Mouse (Mus musculus) cerebellum, adult 2 months (tissue): ENCODE data around the gene Lztfl1.

Experiments used
- CTCF ChIP-seq: fragments of 200-500 bp; IDR thresholded peaks from 2 replicates; pipeline ENCODE4 v1.5.1; 2011; ENCODE audit warnings: low read depth, mild to moderate bottlenecking, control low read depth, low read length, moderate library complexity, borderline replicate concordance; ENCODE audit not compliant: insufficient read depth
- POLR2A ChIP-seq: fragments of 200-500 bp; IDR thresholded peaks from 2 replicates; pipeline ENCODE4 v1.6.1; 2011; ENCODE audit warnings: low read length, control low read depth, borderline replicate concordance; ENCODE audit not compliant: insufficient read depth

- TF ChIP-seq CTCF: no peak
- no peak for TF ChIP-seq POLR2A
These were observed 29.3 kb downstream of the Lztfl1 start for GRCm38 (mm10) chr9:123688227-123688626.
